Mouse (Mus musculus) spleen, adult 10 weeks (tissue): ENCODE data around the gene Lama1. TPM values are rescaled to one million over a fixed set of nuclear protein-coding genes. Genes with fewer than 3 reads are reported as not detected.

Experiments
- polyA plus RNA-seq: library from polyadenylated mRNA; stranded (reverse); fragments of 350-450 nt; fragmentation: Illumina TruSeq; extraction: RNeasy Lipid Tissue Mini Kit (QIAGEN cat#74804); gene quantifications from one replicate; pipeline ENCODE4 v1.2.3, GENCODE M21; 2015; ENCODE audit warnings: low replicate concordance; ENCODE audit not compliant: insufficient read depth

The Lama1 gene
- polyA plus RNA-seq, result 0.08 TPM

GRCm38 (mm10) chr17:67696694-67697386 is at the start of gene Lama1:
Lama1 (plus strand) TSS chr17:67697259.

Other genes starting within 250 kb of the Lama1 start
- not detected for gene Lrrc30, start 64.5 kb upstream of the Lama1 start, polyA plus RNA-seq